Mouse (Mus musculus) E14TG2a.4 (cell line): ENCODE data around the gene Sarnp.
A peak's percentile ranks its signal among the peaks of the same experiment; 100 is the strongest.
"Not testable (repeated sequence)": the region's sequence is repeated elsewhere in the genome, so short reads cannot be mapped to it uniquely, and the experiment has no call there.

Experiments
- H3K27me3 ChIP-seq: 2 replicates; pipeline ENCODE4 v1.6.1; 2014; ENCODE audit warnings: low read length, control low read depth; ENCODE audit not compliant: insufficient read depth
- H3K36me3 ChIP-seq: 2 replicates; pipeline ENCODE4 v1.6.1; 2014; ENCODE audit warnings: low read length, control low read depth; ENCODE audit not compliant: insufficient read depth
- H3K4me1 ChIP-seq: replicated peaks from 2 replicates; pipeline ENCODE4 v1.6.1; 2014; ENCODE audit warnings: low read depth, low read length, control low read depth
- H3K4me3 ChIP-seq: replicated peaks from 2 replicates; pipeline ENCODE4 v1.5.1; 2014; ENCODE audit warnings: mild to moderate bottlenecking, low read length
- H3K9me3 ChIP-seq: 2 replicates; pipeline ENCODE4 v1.6.1; 2014; ENCODE audit warnings: low read length, control low read depth
- CTCF ChIP-seq: conservative IDR thresholded peaks from 2 replicates; pipeline ENCODE4 v1.5.1; 2014; ENCODE audit warnings: low read length
- NANOG ChIP-seq: IDR thresholded peaks from 2 replicates; pipeline ENCODE4 v1.6.1; 2014; ENCODE audit warnings: borderline replicate concordance, low read length, mixed read lengths
- POU5F1 ChIP-seq: IDR thresholded peaks from 2 replicates; pipeline ENCODE4 v1.6.1; 2014; ENCODE audit warnings: low read length, borderline replicate concordance

Sarnp gene

DNA sequence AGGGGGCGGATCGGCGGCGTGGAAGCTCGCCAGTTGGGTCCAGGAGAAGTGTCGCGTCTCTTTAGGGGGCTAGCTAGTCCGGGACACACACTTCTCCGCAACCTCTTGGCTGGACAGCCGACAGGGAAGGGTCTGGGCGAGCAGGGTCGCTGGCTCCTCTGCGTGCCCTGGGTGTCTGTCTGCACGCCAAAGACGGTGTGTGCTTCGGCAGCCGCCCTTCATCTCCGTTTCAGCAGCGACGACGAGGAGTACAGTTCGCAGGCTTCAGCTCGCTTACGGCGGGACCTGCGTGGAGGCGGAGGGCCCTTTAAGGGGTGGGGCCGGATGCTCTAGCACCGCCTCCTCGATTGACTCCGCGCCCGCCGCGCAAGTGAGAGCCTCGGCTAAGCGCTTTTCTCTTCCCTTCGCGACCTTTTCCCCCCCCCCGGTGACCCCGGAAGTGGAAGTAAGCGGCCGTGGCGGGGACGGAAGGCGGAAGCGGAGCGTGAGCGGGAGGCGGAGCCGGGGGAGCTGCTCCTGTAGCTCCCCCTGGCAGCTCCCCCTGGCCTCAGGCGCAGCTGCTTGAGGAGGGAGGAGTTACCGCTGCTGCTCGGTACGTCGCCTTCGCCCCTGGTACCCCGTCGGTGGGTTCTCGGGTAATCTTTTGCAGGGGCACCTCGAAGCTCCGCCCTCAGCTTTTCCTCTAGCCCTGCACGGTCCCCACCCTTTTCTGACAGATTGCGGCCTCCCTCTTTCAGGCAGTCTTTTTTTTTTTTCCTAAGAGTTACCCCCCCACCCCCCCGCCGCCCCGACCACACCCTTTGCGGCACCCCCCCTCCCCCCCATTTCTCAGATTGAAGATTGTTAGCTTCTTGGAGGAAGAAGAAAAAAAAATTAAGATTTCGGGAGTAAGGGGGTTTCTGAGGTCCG, 11.8 kb upstream of the Sarnp start:
- TF ChIP-seq CTCF (no peak), POU5F1 (no peak), NANOG (no peak)
- H3K9me3 ChIP-seq = no peaks in the 10 kb centered on the region
- peaks cover 52% of the 10 kb centered on the region for H3K36me3 ChIP-seq
- H3K4me1 ChIP-seq = peaks cover 59% of the 10 kb centered on the region
- peak overlapping the region; percentile 100 for H3K4me3 ChIP-seq
- peaks cover 22% of the 10 kb centered on the region for H3K27me3 ChIP-seq

DNA sequence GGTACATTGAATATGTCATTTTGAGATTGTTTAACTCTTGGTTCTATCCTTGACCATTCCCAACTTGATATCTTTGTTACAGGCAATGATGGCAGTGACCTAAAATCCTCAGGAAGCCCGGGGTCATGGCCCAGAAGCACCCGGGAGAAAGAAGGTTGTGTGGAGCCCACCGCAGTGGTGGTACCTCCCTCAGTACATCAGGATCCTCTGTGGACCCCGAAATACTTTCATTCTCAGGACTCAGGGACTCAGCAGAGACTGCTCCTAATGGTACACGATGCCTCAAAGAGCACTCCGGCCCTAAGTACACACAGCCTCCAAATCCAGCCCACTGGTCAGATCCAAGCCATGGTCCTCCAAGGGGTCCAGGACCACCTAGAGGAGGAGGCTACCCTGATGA, 11.0 kb upstream of the Sarnp start:
- Histone ChIP-seq H3K27me3 (peaks cover 20% of the 10 kb centered on the region), H3K9me3 (no peaks in the 10 kb centered on the region), H3K36me3 (peaks cover 46% of the 10 kb centered on the region), H3K4me3 (peak overlapping the region; percentile 100), H3K4me1 (peaks cover 59% of the 10 kb centered on the region)
- no peak for TF ChIP-seq POU5F1
- no peak for TF ChIP-seq CTCF
- TF ChIP-seq NANOG = no peak

DNA sequence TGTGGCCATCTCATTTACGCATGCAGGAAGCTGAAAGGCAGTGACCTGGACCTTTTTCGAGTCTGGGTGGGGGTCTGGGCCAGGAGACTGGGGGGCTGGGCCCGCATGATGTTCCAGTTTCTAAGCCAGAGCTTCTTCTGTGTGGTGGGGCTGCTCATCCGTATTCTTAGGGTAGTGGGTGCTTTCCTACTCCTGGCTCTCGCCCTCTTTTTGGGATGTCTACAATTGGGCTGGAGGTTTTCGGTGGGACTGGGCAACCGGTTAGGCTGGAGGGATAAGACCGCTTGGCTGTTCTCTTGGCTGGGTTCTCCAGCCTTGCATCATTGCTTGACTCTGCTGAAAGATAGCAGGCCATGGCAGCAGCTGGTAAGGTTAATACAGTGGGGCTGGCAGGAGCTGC, 10.1 kb upstream of the Sarnp start:
- Histone ChIP-seq H3K36me3 (peaks cover 36% of the 10 kb centered on the region), H3K27me3 (peaks cover 11% of the 10 kb centered on the region), H3K4me3 (peak overlapping the region; percentile 100), H3K4me1 (peaks cover 51% of the 10 kb centered on the region), H3K9me3 (no peaks in the 10 kb centered on the region)
- TF ChIP-seq CTCF = no peak
- no peak for TF ChIP-seq NANOG
- TF ChIP-seq POU5F1 = no peak

DNA sequence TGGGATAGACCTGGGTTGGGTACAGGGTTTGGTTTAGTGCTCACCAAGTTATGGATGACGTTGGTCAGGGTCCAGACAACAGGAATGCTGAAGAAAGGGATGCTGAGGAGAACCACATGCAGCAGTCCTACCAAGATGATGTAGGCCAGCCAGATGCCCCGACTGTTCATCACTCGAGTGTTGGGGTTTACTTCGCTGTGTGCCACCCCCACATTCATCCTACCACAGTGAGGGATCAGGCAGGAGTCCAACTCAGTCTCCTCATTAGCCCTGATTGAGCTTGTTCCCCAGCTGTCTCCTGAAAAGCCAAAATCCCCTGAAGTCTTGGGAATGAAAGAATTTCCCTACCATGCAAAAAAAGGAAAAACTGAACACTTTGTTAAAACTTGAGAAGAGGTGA, 3.1 kb downstream of the Sarnp start:
- Histone ChIP-seq H3K4me1 (peaks cover 42% of the 10 kb centered on the region), H3K27me3 (no peaks in the 10 kb centered on the region), H3K36me3 (peaks cover 65% of the 10 kb centered on the region), H3K4me3 (peak overlapping the region; percentile 96), H3K9me3 (no peaks in the 10 kb centered on the region)
- TF ChIP-seq POU5F1 (no peak), NANOG (no peak), CTCF (no peak)

DNA sequence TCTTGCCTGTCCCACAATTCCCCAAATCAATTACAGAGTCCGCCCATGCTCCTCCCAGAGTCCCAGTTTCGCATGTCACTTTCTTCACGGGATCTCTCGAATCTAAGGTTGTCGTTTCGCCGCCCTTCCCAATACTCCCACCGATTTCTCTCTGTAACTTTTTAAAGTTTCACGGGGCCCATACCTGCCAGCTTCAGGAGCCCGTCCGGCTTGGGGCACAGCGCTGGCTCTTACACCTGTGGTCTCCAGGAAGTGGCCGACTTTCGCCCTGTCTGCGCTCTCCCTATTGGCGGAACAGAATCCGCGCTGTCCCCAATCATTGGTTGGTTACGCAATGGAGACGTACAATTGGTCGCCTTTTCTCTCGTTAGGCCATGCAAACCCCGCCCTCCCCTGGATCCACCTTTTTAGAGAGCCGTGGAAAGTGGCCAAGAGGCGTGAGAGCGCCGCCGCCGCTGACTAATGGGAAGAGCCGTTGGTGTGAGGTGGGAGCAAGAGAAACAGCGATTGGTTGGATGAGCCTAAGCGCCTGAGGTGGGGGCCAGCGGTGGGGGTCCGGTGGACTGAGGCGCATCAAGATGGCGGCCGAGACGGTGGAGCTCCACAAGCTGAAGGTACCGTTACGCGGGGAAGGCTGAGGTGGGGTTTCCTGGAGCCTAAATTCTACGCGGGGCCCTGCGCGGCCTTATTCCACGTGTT, 4.4 kb downstream of the Sarnp start, which contains the start of gene Ormdl2:
TSS of gene Ormdl2 (minus strand) at position 288 of the 699 bp plus-strand sequence.
- TF ChIP-seq NANOG = no peak
- TF ChIP-seq CTCF = no peak
- TF ChIP-seq POU5F1 = no peak
- no peaks in the 10 kb centered on the region for H3K9me3 ChIP-seq
- H3K36me3 ChIP-seq = peaks cover 65% of the 10 kb centered on the region
- peaks cover 52% of the 10 kb centered on the region for H3K4me1 ChIP-seq
- no peaks in the 10 kb centered on the region for H3K27me3 ChIP-seq
- H3K4me3 ChIP-seq = peak within 1 kb of the TSS; percentile 96

DNA sequence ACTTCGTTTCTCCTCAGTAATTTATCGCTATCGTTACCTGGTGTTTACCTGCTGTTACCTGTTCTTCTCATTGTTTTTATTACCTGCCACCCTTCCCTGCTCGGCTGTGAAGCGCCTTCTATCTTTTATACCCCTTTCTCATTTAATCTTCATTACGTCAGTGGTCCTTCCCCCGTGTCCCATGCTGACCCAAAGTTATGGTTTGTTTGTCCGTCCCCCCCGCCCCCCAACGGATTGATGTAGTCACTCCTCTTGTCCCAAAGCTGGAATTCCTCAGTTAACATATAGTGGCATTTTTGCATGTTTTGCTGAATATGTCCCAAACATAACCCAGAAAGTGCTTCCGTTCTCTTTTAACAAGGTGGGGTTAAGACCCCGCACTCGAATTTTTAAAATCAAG, 5.0 kb downstream of the Sarnp start:
- Histone ChIP-seq H3K36me3 (peaks cover 65% of the 10 kb centered on the region), H3K4me1 (peaks cover 55% of the 10 kb centered on the region), H3K9me3 (no peaks in the 10 kb centered on the region), H3K27me3 (no peaks in the 10 kb centered on the region), H3K4me3 (peak overlapping the region; percentile 96)
- no peak for TF ChIP-seq NANOG
- TF ChIP-seq CTCF = no peak
- no peak for TF ChIP-seq POU5F1

DNA sequence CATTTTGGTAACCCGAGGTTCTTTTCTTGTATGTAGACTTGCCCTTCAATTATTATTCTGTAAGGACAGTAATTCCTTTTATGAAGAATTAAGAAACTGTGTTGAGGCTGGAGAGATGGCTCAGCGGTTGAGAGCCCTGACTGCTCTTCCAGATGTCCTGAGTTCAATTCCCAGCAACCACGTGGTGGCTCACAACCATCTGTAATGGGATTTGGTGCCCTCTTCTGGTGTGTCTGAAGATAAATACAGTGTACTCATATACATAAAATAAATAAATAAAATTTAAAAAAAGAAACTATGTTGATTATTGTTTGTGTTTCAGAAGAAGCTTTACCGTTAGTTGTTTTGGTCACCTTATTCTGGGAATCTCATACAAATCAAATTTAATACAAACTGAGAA, 6.0 kb downstream of the Sarnp start:
- Histone ChIP-seq H3K4me3 (peak overlapping the region; percentile 96), H3K4me1 (peaks cover 57% of the 10 kb centered on the region), H3K36me3 (peaks cover 64% of the 10 kb centered on the region)
- H3K9me3 ChIP-seq, H3K27me3 ChIP-seq: not testable (repeated sequence)

DNA sequence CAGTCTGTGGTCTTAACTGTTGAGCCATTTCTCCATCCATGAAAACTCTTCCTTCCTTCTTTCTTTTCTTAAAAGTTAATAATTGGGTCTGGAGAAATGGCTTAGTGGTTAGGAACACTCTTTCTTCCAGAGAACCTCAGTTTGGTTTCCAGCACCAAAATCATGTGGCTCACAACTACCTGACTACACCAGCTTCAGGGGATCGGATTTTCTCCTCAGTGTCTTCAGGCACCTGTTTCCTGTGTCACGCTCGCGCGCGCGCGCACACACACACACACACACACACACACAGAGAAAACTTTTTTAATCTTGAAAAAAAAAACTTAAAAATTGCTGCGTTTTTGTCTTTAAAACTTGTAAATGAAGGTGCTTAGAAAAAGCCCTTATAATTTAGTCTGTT, 6.7 kb downstream of the Sarnp start:
- peaks cover 62% of the 10 kb centered on the region for H3K4me1 ChIP-seq
- H3K9me3 ChIP-seq = no peaks in the 10 kb centered on the region
- H3K27me3 ChIP-seq = no peaks in the 10 kb centered on the region
- no peak for TF ChIP-seq CTCF
- TF ChIP-seq NANOG = no peak
- no peak for TF ChIP-seq POU5F1
- H3K36me3 ChIP-seq = peaks cover 64% of the 10 kb centered on the region
- peak overlapping the region; percentile 96 for H3K4me3 ChIP-seq
